Mouse (Mus musculus) B cell, adult (primary cell): Measurements from ENCODE around the gene Slc51b. TPM values are rescaled to one million over a fixed set of nuclear protein-coding genes. Genes with fewer than 3 reads are reported as not detected.

Experiments used
- total RNA-seq: library from RNA; stranded (reverse); gene quantifications from 4 replicates; pipeline ENCODE4 v1.2.4, GENCODE M21; 2023; ENCODE audit not compliant: inconsistent age

Gene Slc51b
- total RNA-seq, result not detected in 4 replicates

DNA sequence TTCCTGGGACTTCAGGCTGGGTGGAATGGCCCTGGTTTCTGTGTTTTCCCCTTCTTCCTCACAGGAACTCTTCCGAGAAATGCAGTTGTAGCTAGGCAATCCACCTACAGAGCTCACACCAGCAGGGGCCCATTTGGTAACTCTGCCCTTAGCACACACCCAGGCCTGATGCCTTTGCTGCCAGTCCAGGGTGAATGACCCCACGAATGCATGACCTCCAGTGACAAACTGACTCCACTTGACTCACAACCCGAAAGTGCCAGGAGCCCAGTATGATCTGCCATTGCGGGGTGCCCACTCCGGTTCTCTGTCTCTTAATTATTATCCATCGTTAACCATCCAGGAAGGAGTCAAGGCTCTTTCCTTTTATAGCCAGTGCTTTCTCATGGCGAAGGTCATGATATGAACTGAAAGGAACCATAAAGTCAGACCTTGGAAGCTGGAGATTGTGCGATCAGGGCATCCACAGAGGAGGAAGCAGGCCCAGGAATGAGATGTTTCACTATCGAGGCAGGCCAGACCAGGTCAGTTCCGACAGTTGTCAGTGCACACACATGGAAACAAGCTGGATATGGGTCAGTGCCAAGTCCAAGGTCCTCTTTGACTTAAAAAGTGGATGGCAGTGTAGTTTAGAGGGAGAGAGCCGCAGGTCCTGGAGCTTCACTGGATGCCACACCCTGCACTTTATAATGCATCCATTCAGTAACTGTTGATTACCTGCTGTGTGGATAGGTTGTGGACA lies at the start of gene Slc51b:
Gene Slc51b, minus strand, starts transcription at position 196 of the 742 bp plus-strand sequence.

DNA sequence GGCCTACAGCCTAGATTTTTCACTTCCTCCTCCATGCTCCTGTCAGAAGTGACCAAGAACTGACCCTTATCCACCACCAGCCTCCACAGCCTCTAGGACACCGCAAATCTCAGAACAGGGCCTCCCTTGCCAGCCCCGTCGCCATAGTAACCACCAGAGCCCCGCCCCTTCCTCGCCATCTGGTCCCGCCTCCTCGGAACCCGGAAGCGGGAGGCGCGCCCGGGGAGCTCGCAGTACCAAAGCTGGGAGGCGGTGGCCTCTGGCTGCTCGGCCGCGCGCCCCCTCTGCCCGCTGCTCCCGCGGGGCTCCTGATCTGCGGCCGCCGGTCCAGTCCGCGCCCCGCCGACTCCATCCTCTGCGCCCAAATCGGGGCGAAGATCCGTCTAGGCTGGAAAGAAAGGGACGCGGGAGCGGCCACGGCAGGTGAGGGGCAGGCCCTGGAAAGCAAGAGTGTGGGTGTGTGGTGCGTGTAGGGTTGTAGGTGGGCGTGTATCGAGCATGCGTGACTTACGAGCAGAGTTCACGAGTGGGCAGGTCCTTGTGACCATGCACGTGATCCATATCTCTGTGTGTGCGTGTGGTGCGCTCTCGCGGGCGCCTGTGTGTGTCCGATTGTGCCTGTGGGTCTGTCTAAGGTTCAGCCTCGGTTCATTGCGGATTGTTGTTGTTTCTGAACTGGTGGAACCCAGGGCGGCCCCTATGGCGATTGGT lies 38.1 kb upstream of the Slc51b start, which contains the start of gene Spg21:
Gene Spg21, plus strand, starts transcription at position 216 of the 711 bp plus-strand sequence.

DNA sequence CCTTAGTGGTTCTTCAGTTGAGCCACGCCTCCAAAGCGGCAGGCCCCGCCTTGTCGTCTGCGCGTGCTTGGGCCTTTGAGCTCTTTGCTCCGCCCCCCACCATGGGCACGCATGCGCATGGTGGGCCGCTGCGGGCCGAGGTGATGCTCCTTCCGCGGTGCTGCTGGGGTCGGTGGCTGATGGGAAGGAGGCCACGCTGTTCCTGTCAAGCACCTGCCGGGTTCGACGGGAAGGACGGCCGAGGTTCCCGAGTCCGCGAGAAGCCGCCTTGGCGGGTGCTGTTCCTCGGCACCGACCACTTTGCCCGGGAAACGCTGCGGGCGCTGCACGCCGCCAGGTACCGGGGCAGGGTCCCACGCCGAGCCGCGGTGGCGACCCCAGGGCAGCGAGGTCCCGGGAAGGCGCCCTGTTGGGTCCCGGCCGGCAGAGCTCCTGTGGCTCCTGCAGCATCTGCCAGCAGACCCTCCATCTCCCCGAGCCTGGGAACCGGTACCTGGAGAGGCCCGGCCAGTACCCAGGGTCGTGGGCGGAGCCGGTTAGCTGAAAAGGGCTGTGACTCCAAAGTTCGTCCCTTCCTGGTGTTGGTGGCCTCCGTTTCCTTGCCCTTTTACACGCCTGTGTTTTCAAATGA lies 13.0 kb upstream of the Slc51b start, which contains the start of gene Mtfmt:
Gene Mtfmt, plus strand, starts transcription at position 112 of the 631 bp plus-strand sequence.

DNA sequence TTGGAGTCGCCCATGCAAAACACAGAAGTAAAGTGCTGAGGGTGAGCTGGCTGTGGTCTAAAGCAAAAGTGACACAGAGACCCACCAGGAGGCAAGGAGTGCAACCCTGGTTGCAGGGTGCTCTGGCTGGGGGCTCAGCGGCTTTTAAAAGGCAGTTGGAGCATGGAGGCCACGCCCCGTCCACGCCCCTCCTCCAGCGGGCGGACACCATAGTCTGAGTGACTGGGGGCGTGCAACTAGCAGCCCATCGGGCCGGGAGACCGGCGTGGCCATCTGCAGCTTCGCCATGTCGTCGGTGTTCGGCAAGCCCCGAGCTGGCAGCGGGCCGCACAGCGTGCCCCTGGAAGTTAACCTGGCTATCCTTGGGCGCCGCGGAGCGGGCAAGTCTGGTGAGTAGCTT lies 24.5 kb downstream of the Slc51b start, which contains the start of gene Rasl12:
Gene Rasl12, plus strand, starts transcription at position 228 of the 400 bp plus-strand sequence.

DNA sequence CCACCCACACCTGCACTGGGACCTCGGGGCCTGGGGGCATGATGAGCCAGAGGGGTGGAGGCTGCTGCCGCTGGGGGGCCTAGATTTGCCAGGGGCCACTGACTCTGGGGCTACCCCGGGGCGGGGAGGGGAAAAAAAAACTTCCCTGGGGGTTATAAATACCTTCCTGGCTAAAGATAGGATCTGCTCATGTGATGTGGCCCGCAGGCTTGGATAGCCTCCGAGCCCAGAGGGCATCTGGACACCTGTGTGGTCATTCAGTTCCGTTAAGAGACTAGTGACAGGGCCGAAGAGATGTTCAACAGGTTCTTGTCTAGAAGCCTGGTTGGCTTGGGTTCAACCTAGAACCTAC lies 31.2 kb downstream of the Slc51b start, which contains the start of gene Kbtbd13:
Gene Kbtbd13, minus strand, starts transcription at position 40 of the 352 bp plus-strand sequence.

Other genes starting within 250 kb of the Slc51b start
- gene Parp16, start 227.6 kb downstream of the Slc51b start, total RNA-seq, result 3.7 to 6.5 TPM (median 4.3 TPM) in 4 replicates
- not detected in 4 replicates for gene Cilp, start 157.8 kb downstream of the Slc51b start, total RNA-seq
- 30.2 to 36.2 TPM (median 31.7 TPM) in 4 replicates for gene Clpx, start 128.7 kb downstream of the Slc51b start, total RNA-seq
- gene Pdcd7, start 76.9 kb downstream of the Slc51b start, total RNA-seq, result 21.5 to 25.0 TPM (median 21.9 TPM) in 4 replicates
- gene Ubap1l, start 61.9 kb downstream of the Slc51b start, total RNA-seq, result 0.63 to 1.8 TPM in 2 of 4 replicates, not detected in the others
- not detected in 4 replicates for gene Kbtbd13, start 31.3 kb downstream of the Slc51b start, total RNA-seq
- 0.21 to 0.26 TPM in 2 of 4 replicates, not detected in the others for gene Rasl12, start 24.4 kb downstream of the Slc51b start, total RNA-seq
- gene Mtfmt, start 12.8 kb upstream of the Slc51b start, total RNA-seq, result 21.0 to 25.7 TPM (median 22.2 TPM) in 4 replicates
- gene Spg21, start 38.0 kb upstream of the Slc51b start, total RNA-seq, result 63.2 to 69.7 TPM (median 65.7 TPM) in 4 replicates
- gene Ankdd1a, start 97.2 kb upstream of the Slc51b start, total RNA-seq, result 0.35 to 0.63 TPM (median 0.35 TPM) in 3 of 4 replicates, not detected in the other
- gene Plekho2, start 157.1 kb upstream of the Slc51b start, total RNA-seq, result 176 to 199 TPM (median 188 TPM) in 4 replicates
- gene Pif1, start 164.2 kb upstream of the Slc51b start, total RNA-seq, result 0.57 to 1.3 TPM (median 0.77 TPM) in 4 replicates
- gene Rbpms2, start 206.7 kb upstream of the Slc51b start, total RNA-seq, result 0.32 TPM in 1 of 4 replicates, not detected in the others
- 20.8 to 34.0 TPM (median 28.4 TPM) in 4 replicates for gene Oaz2, start 245.0 kb upstream of the Slc51b start, total RNA-seq